Mouse (Mus musculus): ENCODE measurements at regions not wholly inside any gene's neighbourhood (a gene's known extent, or its start where the extent isn't known, plus 50 kb on each side); places are given as distances from the start of the nearest gene placed in this dataset.

DNA sequence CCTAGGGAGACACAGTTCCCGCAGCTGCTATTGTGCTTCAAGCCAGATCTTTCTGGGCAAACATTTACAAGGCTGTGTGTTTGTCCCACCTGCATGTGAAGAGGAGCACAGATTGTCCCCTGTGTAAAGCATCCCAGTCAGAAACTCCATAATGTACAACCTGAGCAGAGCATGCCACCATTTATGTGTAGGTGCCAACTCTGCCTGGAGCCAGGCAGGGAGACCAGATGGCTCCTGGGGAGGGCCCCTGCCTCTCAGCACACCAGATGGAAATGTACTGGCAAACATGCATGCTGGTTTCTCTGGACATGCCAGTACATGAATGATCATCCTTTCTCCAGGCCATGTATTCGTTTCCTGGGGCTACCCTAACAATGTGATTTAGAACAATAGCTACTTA lies 98.6 kb upstream of the Foxp3 start:
- 60% methylated on average over 2 of the region's 2 CpGs for WGBS
- H3K36me3 ChIP-seq (ENCODE audit: control insufficient read depth, insufficient read depth, low read length) = no peaks in the 10 kb centered on the region

DNA sequence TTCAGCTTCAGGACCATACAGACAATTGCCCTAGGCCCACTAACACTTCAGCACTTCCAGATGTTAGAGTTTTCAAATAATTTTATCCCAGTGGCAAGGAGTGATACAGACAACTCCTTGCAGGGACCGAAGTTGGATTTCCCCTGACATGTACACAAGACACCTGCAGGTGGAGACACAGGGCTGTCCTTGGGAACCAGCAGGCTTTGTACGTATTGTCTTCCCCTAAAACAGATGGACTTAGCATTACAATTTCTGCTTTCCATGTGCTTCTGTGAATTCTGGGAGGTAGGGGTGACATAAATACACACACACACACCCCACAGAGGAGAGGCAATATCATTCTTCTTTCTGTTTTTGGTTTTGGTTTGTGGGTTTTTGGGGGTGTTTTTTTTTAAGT lies 98.2 kb upstream of the Usp27x start:
- H3K36me3 ChIP-seq (ENCODE audit: control insufficient read depth, insufficient read depth, low read length) = no peaks in the 10 kb centered on the region
- H3K27ac ChIP-seq (ENCODE audit: insufficient read depth, low read depth, low read length) = no peak overlapping the region
- WGBS = 27% methylated on average over 2 of the region's 2 CpGs
- H3K4me1 ChIP-seq (ENCODE audit: control insufficient read depth, insufficient read depth, insufficient read length, low read length) = no peaks in the 10 kb centered on the region
- no peak overlapping the region for H3K4me3 ChIP-seq (ENCODE audit: low read depth, low read length)
- TF ChIP-seq POLR2A (IDR thresholded peaks at IDR 0.05; ENCODE audit: low read depth, low read length) (no peak), CTCF (IDR thresholded peaks at IDR 0.05; ENCODE audit: extremely low read depth, insufficient read length, insufficient replicate concordance, low read depth, low read length) (peak; percentile 36; the same call in 1 of the 2 replicates)
- H3K27me3 ChIP-seq (ENCODE audit: control insufficient read depth, insufficient read depth, low read length) = no peaks in the 10 kb centered on the region

More for the DNA sequence above, 98.6 kb upstream of the Foxp3 start:
- Histone ChIP-seq H3K4me1 (ENCODE audit: control insufficient read depth, insufficient read depth, insufficient read length, low read length) (no peaks in the 10 kb centered on the region), H3K27me3 (ENCODE audit: control insufficient read depth, insufficient read depth, low read length) (no peaks in the 10 kb centered on the region), H3K4me3 (ENCODE audit: low read depth, low read length) (no peak overlapping the region), H3K27ac (ENCODE audit: insufficient read depth, low read depth, low read length) (no peak overlapping the region)
- no peak for TF ChIP-seq CTCF (IDR thresholded peaks at IDR 0.05; ENCODE audit: extremely low read depth, insufficient read length, insufficient replicate concordance, low read depth, low read length)
- TF ChIP-seq POLR2A (IDR thresholded peaks at IDR 0.05; ENCODE audit: low read depth, low read length) = no peak

DNA sequence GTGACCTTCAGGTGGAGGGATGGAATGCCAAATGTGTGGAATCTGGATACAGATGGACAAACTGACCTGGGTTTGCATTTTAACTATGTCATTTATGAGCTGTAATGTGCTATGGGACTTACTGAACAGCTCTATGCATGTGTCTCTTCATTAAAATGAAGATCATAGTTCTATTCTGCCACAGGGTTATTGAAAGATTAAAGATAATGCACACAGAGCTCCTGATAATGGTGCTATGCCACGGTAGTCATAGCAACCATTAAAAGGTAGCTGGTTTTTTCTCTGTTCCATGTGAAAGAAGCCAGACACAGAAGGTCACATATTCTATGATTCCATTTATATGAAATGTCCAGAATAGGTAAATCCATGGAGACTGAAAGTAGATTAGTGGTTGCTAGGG lies 94.2 kb upstream of the Usp27x start:
- H3K27me3 ChIP-seq (ENCODE audit: control insufficient read depth, insufficient read depth, low read length) = no peaks in the 10 kb centered on the region
- no peaks in the 10 kb centered on the region for H3K4me1 ChIP-seq (ENCODE audit: control insufficient read depth, insufficient read depth, insufficient read length, low read length)
- H3K36me3 ChIP-seq (ENCODE audit: control insufficient read depth, insufficient read depth, low read length) = no peaks in the 10 kb centered on the region
- H3K4me3 ChIP-seq (ENCODE audit: low read depth, low read length) = no peak overlapping the region
- no peak overlapping the region for H3K27ac ChIP-seq (ENCODE audit: insufficient read depth, low read depth, low read length)
- 59% methylated on average over 1 of the region's 1 CpGs for WGBS
- no peak for TF ChIP-seq POLR2A (IDR thresholded peaks at IDR 0.05; ENCODE audit: low read depth, low read length)
- no peak for TF ChIP-seq CTCF (IDR thresholded peaks at IDR 0.05; ENCODE audit: extremely low read depth, insufficient read length, insufficient replicate concordance, low read depth, low read length)

DNA sequence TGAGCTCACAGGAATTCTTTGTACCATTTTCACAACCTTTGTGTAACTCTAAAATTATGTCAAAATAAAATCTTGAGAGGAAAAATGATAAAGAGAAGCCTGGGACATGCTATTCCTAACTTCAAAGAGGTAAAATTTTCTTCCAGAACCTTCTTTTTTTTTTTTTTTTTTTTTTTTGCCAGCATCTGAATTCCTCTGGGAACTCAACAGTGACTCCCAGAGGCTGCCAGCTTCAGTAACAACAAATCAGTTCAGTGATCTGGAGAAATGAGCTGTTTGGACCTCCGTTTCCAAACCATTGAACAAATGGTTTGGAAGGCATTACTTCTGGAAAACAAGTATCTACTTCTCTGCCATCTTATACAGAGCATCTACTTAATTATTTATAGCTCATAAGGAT lies 92.4 kb upstream of the Usp27x start:
- WGBS = 28% methylated on average over 1 of the region's 1 CpGs
- TF ChIP-seq POLR2A (IDR thresholded peaks at IDR 0.05; ENCODE audit: low read depth, low read length) (no peak), CTCF (IDR thresholded peaks at IDR 0.05; ENCODE audit: extremely low read depth, insufficient read length, insufficient replicate concordance, low read depth, low read length) (no peak)
- no peaks in the 10 kb centered on the region for H3K4me1 ChIP-seq (ENCODE audit: control insufficient read depth, insufficient read depth, insufficient read length, low read length)
- no peaks in the 10 kb centered on the region for H3K36me3 ChIP-seq (ENCODE audit: control insufficient read depth, insufficient read depth, low read length)
- no peak overlapping the region for H3K4me3 ChIP-seq (ENCODE audit: low read depth, low read length)
- H3K27me3 ChIP-seq (ENCODE audit: control insufficient read depth, insufficient read depth, low read length) = no peaks in the 10 kb centered on the region
- no peak overlapping the region for H3K27ac ChIP-seq (ENCODE audit: insufficient read depth, low read depth, low read length)

DNA sequence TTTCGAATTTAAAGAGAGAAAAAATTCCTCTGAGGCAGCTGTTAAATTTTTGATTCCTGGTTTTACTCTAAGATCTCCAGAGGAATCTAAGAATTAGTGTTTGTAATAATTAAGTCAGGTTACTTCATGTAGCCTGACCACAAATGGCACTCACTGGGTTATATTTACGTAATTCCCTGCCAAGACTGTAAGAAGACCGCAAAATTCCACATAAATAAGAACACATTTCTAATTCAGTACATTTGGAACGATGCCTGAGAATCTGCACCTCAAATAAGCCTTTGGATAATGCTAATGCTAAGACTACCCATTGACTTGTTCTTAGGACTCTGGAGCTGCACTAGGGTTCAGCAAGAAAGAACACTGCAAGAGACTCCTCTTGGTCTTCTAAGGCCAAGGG lies 81.2 kb upstream of the Usp27x start:
- H3K27ac ChIP-seq (ENCODE audit: insufficient read depth, low read depth, low read length) = no peak overlapping the region
- TF ChIP-seq CTCF (IDR thresholded peaks at IDR 0.05; ENCODE audit: extremely low read depth, insufficient read length, insufficient replicate concordance, low read depth, low read length) = no peak
- no peak for TF ChIP-seq POLR2A (IDR thresholded peaks at IDR 0.05; ENCODE audit: low read depth, low read length)

DNA sequence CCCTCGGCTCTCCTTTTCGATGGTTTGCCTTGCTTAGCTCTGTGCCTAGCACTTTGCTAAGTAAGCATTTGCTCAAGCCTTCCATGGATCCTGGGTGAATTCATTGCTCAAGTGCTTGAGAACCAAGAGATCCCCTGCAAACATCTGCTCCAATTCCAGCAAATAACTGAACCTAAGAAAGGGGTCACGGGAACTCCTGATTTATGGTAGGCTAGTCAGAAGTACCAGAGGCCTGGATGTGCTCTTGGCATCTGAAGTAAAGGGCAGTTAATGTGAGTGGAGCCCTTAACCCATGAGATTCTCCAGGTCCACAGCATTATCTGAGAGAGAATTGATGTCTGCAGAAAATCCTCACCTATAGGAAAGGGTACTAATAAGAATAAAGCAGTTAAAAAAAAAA lies 69.4 kb upstream of the Usp27x start:
- Histone ChIP-seq H3K4me1 (ENCODE audit: control insufficient read depth, insufficient read depth, insufficient read length, low read length) (no peaks in the 10 kb centered on the region), H3K4me3 (ENCODE audit: low read depth, low read length) (no peak overlapping the region), H3K27me3 (ENCODE audit: control insufficient read depth, insufficient read depth, low read length) (no peaks in the 10 kb centered on the region), H3K36me3 (ENCODE audit: control insufficient read depth, insufficient read depth, low read length) (no peaks in the 10 kb centered on the region), H3K27ac (ENCODE audit: insufficient read depth, low read depth, low read length) (no peak overlapping the region)
- TF ChIP-seq CTCF (IDR thresholded peaks at IDR 0.05; ENCODE audit: extremely low read depth, insufficient read length, insufficient replicate concordance, low read depth, low read length) = no peak
- TF ChIP-seq POLR2A (IDR thresholded peaks at IDR 0.05; ENCODE audit: low read depth, low read length) = no peak
- WGBS = 75% methylated on average over 3 of the region's 3 CpGs

More for the DNA sequence above, 81.2 kb upstream of the Usp27x start:
- Histone ChIP-seq H3K4me3 (ENCODE audit: low read depth, low read length) (no peak overlapping the region), H3K27me3 (ENCODE audit: control insufficient read depth, insufficient read depth, low read length) (no peaks in the 10 kb centered on the region), H3K4me1 (ENCODE audit: control insufficient read depth, insufficient read depth, insufficient read length, low read length) (no peaks in the 10 kb centered on the region), H3K36me3 (ENCODE audit: control insufficient read depth, insufficient read depth, low read length) (no peaks in the 10 kb centered on the region)
- 81% methylated on average over 4 of the region's 4 CpGs for WGBS

DNA sequence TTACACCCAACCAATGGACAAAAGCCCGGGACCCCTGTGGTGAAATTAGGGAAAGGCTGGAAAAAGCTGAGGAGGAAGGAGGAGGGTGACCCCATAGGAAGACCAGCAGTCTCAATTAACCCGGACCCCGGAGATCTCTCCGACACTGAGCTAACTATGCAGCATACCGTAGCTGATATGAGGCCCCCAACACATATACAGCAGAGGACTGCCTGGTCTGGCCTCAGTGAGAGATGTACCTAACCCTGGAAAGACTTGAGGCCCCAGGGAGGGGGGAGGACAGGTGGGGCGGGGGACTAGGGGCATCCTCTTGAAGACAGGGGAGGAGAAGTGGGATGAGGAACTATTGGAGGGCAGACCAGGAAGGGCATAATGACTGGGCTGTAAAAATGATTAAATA lies 69.0 kb upstream of the Usp27x start:
- no peak overlapping the region for H3K4me3 ChIP-seq (ENCODE audit: low read depth, low read length)
- H3K4me1 ChIP-seq (ENCODE audit: control insufficient read depth, insufficient read depth, insufficient read length, low read length) = no peaks in the 10 kb centered on the region
- H3K36me3 ChIP-seq (ENCODE audit: control insufficient read depth, insufficient read depth, low read length) = no peaks in the 10 kb centered on the region
- TF ChIP-seq CTCF (IDR thresholded peaks at IDR 0.05; ENCODE audit: extremely low read depth, insufficient read length, insufficient replicate concordance, low read depth, low read length) (no peak), POLR2A (IDR thresholded peaks at IDR 0.05; ENCODE audit: low read depth, low read length) (no peak)
- H3K27ac ChIP-seq (ENCODE audit: insufficient read depth, low read depth, low read length) = no peak overlapping the region
- 63% methylated on average over 6 of the region's 6 CpGs for WGBS
- no peaks in the 10 kb centered on the region for H3K27me3 ChIP-seq (ENCODE audit: control insufficient read depth, insufficient read depth, low read length)

DNA sequence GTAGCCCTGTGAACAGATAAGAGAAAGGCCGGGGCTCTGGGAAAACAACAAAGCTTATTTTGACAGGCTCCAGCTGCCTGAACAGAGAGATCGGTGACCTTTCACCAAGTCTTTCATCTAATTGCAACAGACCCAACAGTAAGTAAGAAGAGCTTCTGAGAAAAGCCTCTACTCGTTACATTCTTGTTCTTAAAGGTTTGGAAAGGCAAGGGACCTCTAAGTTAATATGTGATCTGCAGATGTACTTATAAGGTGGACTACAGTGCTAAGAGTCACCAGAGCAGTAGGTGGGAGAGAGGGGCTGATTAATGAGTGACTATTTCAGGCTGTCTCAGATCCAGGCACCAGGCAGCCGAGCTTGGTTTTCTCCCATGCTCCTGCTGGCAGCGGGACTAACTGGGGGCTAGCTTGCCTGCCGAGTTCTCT lies 68.4 kb upstream of the Usp27x start:
- H3K36me3 ChIP-seq (ENCODE audit: control insufficient read depth, insufficient read depth, low read length) = no peaks in the 10 kb centered on the region
- H3K27ac ChIP-seq (ENCODE audit: insufficient read depth, low read depth, low read length) = no peak overlapping the region
- no peaks in the 10 kb centered on the region for H3K27me3 ChIP-seq (ENCODE audit: control insufficient read depth, insufficient read depth, low read length)
- WGBS = 21% methylated on average over 6 of the region's 6 CpGs
- no peak overlapping the region for H3K4me3 ChIP-seq (ENCODE audit: low read depth, low read length)
- no peaks in the 10 kb centered on the region for H3K4me1 ChIP-seq (ENCODE audit: control insufficient read depth, insufficient read depth, insufficient read length, low read length)
- TF ChIP-seq POLR2A (IDR thresholded peaks at IDR 0.05; ENCODE audit: low read depth, low read length) (no peak), CTCF (IDR thresholded peaks at IDR 0.05; ENCODE audit: extremely low read depth, insufficient read length, insufficient replicate concordance, low read depth, low read length) (no peak)
